Mouse (Mus musculus): ENCODE results near the gene Rpl7l1.

DNA sequence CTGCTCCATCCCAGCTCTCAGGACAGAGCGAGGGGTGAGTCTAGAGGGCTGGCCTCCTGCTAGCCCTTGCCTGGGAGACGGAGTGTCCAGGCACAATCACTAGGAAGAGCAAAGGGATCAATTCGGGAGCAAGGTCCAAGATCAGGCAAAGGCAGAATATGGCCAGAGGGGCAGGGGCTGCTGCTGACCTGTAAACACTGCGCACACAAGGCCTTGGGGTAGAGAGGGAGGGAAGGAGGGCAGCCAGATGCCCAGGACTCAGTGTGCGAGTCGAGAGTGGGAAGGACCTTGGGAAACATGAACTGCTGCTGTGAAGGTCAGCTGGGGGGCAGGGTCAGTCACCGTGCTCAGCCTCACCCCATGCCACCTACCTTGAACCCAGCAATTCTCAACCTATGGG lies 47.2 kb downstream of the Rpl7l1 start:
- no peak for TF ChIP-seq CTCF (IDR thresholded peaks at IDR 0.05; ENCODE audit: borderline replicate concordance, insufficient read depth, low read depth, low read length)
- no peak for TF ChIP-seq POLR2A (IDR thresholded peaks at IDR 0.05; ENCODE audit: borderline replicate concordance, insufficient read depth, low read length)

Measured in cerebellum, adult 2 months (tissue).